Mouse (Mus musculus) midbrain, embryonic 10.5 days (tissue): ENCODE data around the gene Ucp3. TPM values are rescaled to one million over a fixed set of nuclear protein-coding genes. Genes with fewer than 3 reads are reported as not detected.
A peak's percentile ranks its signal among the peaks of the same experiment; 100 is the strongest.

Experiments
- DNase-seq: peaks from one replicate; pipeline ENCODE4 v3.0.0-alpha.2; 2017; ENCODE audit warnings: low spot score
- H3K27ac ChIP-seq: fragments of 300-500 bp; sonication (generic); replicated peaks from 2 replicates; pipeline ENCODE4 v1.5.1; 2016; ENCODE audit warnings: mild to moderate bottlenecking
- H3K27me3 ChIP-seq: fragments of 300-500 bp; sonication (generic); 2 replicates; pipeline ENCODE4 v1.6.1; 2016; ENCODE audit warnings: low read depth, mild to moderate bottlenecking; ENCODE audit not compliant: poor library complexity, severe bottlenecking
- H3K36me3 ChIP-seq: fragments of 300-500 bp; sonication (generic); 2 replicates; pipeline ENCODE4 v1.6.1; 2016; ENCODE audit warnings: mild to moderate bottlenecking, moderate library complexity
- H3K4me1 ChIP-seq: fragments of 300-500 bp; sonication (generic); 2 replicates; pipeline ENCODE4 v1.6.1; 2016
- H3K4me3 ChIP-seq: fragments of 300-500 bp; sonication (generic); 2 replicates; pipeline ENCODE4 v1.5.1; 2016; ENCODE audit warnings: mild to moderate bottlenecking, moderate library complexity
- H3K9me3 ChIP-seq: fragments of 300-500 bp; sonication (generic); replicated peaks from 2 replicates; pipeline ENCODE4 v1.6.1; 2016; ENCODE audit warnings: mild to moderate bottlenecking
- WGBS: fragments of 180-500 bp; shearing (Covaris S2); methylation state at CpG from one replicate; pipeline ENCODE4 v1.1.7; 2016; 5-methylcytosine and 5-hydroxymethylcytosine counted together
- polyA plus RNA-seq: library from polyadenylated mRNA; unstranded; fragments of >200 nt; fragmentation: Nextera tagmentation; extraction: Ambion mirVana; gene quantifications from 2 replicates; pipeline ENCODE4 v1.2.1, GENCODE M21; 2016

Gene Ucp3
- polyA plus RNA-seq, 1 experiment from 2014 or later: not detected

GRCm38 (mm10) chr7:100496371-100496770 is 23.6 kb downstream of the Ucp3 start:
- no peak overlapping the region for H3K4me3 ChIP-seq
- H3K4me1 ChIP-seq: peaks cover 56% of the 10 kb centered on the region
- no peaks in the 10 kb centered on the region for H3K9me3 ChIP-seq
- DNase-seq: no peak
- H3K27ac ChIP-seq: peak overlapping the region; percentile 70; the same call in 1 of the 2 replicates
- peaks cover 29% of the 10 kb centered on the region for H3K27me3 ChIP-seq
- peaks cover 35% of the 10 kb centered on the region for H3K36me3 ChIP-seq
- WGBS: 85% methylated on average over 6 of the region's 6 CpGs

- no peak for DNase-seq
- Histone ChIP-seq H3K36me3 (peaks cover 35% of the 10 kb centered on the region), H3K27ac (0 out of 2 replicates have a peak overlapping the region, but pooled peaks have one; percentile 70), H3K4me3 (no peak overlapping the region), H3K27me3 (peaks cover 26% of the 10 kb centered on the region), H3K9me3 (no peaks in the 10 kb centered on the region), H3K4me1 (peaks cover 56% of the 10 kb centered on the region)
- 96% methylated on average over 9 of the region's 9 CpGs for WGBS
Observed at GRCm38 (mm10) chr7:100496791-100497190, 24.0 kb downstream of the Ucp3 start.

GRCm38 (mm10) chr7:100497402-100497801 is 24.6 kb downstream of the Ucp3 start:
- DNase-seq: no peak
- WGBS: 84% methylated on average over 4 of the region's 4 CpGs
- peaks cover 54% of the 10 kb centered on the region for H3K4me1 ChIP-seq
- H3K27me3 ChIP-seq: peaks cover 20% of the 10 kb centered on the region
- H3K27ac ChIP-seq: no peak overlapping the region
- no peak overlapping the region for H3K4me3 ChIP-seq
- no peaks in the 10 kb centered on the region for H3K9me3 ChIP-seq
- peaks cover 35% of the 10 kb centered on the region for H3K36me3 ChIP-seq

- no peak for DNase-seq
- H3K9me3 ChIP-seq: no peaks in the 10 kb centered on the region
- H3K4me1 ChIP-seq: peaks cover 48% of the 10 kb centered on the region
- WGBS: 95% methylated on average over 13 of the region's 13 CpGs
- peaks cover 35% of the 10 kb centered on the region for H3K36me3 ChIP-seq
- no peak overlapping the region for H3K27ac ChIP-seq
- peaks cover 15% of the 10 kb centered on the region for H3K27me3 ChIP-seq
- H3K4me3 ChIP-seq: no peak overlapping the region
Observed at GRCm38 (mm10) chr7:100497982-100498381, 25.2 kb downstream of the Ucp3 start.

GRCm38 (mm10) chr7:100499465-100499864 is 26.7 kb downstream of the Ucp3 start:
- H3K9me3 ChIP-seq: no peaks in the 10 kb centered on the region
- peaks cover 33% of the 10 kb centered on the region for H3K4me1 ChIP-seq
- DNase-seq: no peak
- H3K27ac ChIP-seq: no peak overlapping the region
- H3K4me3 ChIP-seq: no peak overlapping the region
- peaks cover 35% of the 10 kb centered on the region for H3K36me3 ChIP-seq
- peaks cover 2% of the 10 kb centered on the region for H3K27me3 ChIP-seq

GRCm38 (mm10) chr7:100500276-100500977 is 27.6 kb downstream of the Ucp3 start:
- no peaks in the 10 kb centered on the region for H3K9me3 ChIP-seq
- 0 out of 2 replicates have a peak overlapping the region, but pooled peaks have one; percentile 14 for H3K27ac ChIP-seq
- peaks cover 35% of the 10 kb centered on the region for H3K36me3 ChIP-seq
- 77% methylated on average over 16 of the region's 16 CpGs for whole genome bisulfite sequencing
- H3K27me3 ChIP-seq: no peaks in the 10 kb centered on the region
- no peak overlapping the region for H3K4me3 ChIP-seq
- DNase-seq: no peak
- H3K4me1 ChIP-seq: peaks cover 24% of the 10 kb centered on the region

- Histone ChIP-seq H3K4me3 (no peak overlapping the region), H3K9me3 (no peaks in the 10 kb centered on the region), H3K27ac (no peak overlapping the region), H3K36me3 (peaks cover 35% of the 10 kb centered on the region), H3K4me1 (peaks cover 16% of the 10 kb centered on the region), H3K27me3 (no peaks in the 10 kb centered on the region)
- DNase-seq: no peak
- 76% methylated on average over 6 of the region's 6 CpGs for WGBS
Observed at GRCm38 (mm10) chr7:100501027-100501843, 28.4 kb downstream of the Ucp3 start.

- no peaks in the 10 kb centered on the region for H3K9me3 ChIP-seq
Observed at GRCm38 (mm10) chr7:100501844-100502373, 29.1 kb downstream of the Ucp3 start.

GRCm38 (mm10) chr7:100502374-100502922 is 29.7 kb downstream of the Ucp3 start:
- Histone ChIP-seq H3K27ac (no peak overlapping the region), H3K27me3 (no peaks in the 10 kb centered on the region), H3K4me1 (0 out of 2 replicates have a peak, but pooled peaks cover 7% of the 10 kb centered on the region), H3K9me3 (no peaks in the 10 kb centered on the region), H3K4me3 (no peak overlapping the region), H3K36me3 (peaks cover 25% of the 10 kb centered on the region)
- no peak for DNase-seq
- WGBS: 87% methylated on average over 7 of the region's 7 CpGs

More at GRCm38 (mm10) chr7:100501844-100502373, 29.1 kb downstream of the Ucp3 start:
- WGBS: 66% methylated on average over 2 of the region's 2 CpGs
- H3K4me1 ChIP-seq: 0 out of 2 replicates have a peak, but pooled peaks cover 9% of the 10 kb centered on the region
- no peak for DNase-seq
- H3K4me3 ChIP-seq: no peak overlapping the region
- H3K27me3 ChIP-seq: no peaks in the 10 kb centered on the region
- H3K36me3 ChIP-seq: peaks cover 30% of the 10 kb centered on the region
- H3K27ac ChIP-seq: no peak overlapping the region

- Histone ChIP-seq H3K36me3 (peaks cover 18% of the 10 kb centered on the region), H3K27me3 (no peaks in the 10 kb centered on the region), H3K9me3 (no peaks in the 10 kb centered on the region), H3K27ac (0 out of 2 replicates have a peak overlapping the region, but pooled peaks have one; percentile 13), H3K4me3 (no peak overlapping the region), H3K4me1 (0 out of 2 replicates have a peak, but pooled peaks cover 7% of the 10 kb centered on the region)
- DNase-seq: no peak
- WGBS: 91% methylated on average over 5 of the region's 5 CpGs
Observed at GRCm38 (mm10) chr7:100503076-100503475, 30.3 kb downstream of the Ucp3 start.

GRCm38 (mm10) chr7:100504740-100505487 is 32.1 kb downstream of the Ucp3 start:
- no peak for DNase-seq
- no peak overlapping the region for H3K4me3 ChIP-seq
- H3K36me3 ChIP-seq: 0 out of 2 replicates have a peak, but pooled peaks cover 1% of the 10 kb centered on the region
- no peaks in the 10 kb centered on the region for H3K9me3 ChIP-seq
- no peaks in the 10 kb centered on the region for H3K27me3 ChIP-seq
- H3K4me1 ChIP-seq: 0 out of 2 replicates have a peak, but pooled peaks cover 7% of the 10 kb centered on the region
- WGBS: 85% methylated on average over 13 of the region's 13 CpGs
- no peak overlapping the region for H3K27ac ChIP-seq

GRCm38 (mm10) chr7:100506494-100506893 is 33.7 kb downstream of the Ucp3 start:
- DNase-seq: no peak
- no peaks in the 10 kb centered on the region for H3K36me3 ChIP-seq
- no peak overlapping the region for H3K27ac ChIP-seq
- H3K4me1 ChIP-seq: no peaks in the 10 kb centered on the region
- no peaks in the 10 kb centered on the region for H3K27me3 ChIP-seq
- 88% methylated on average over 4 of the region's 4 CpGs for WGBS
- H3K4me3 ChIP-seq: no peak overlapping the region
- H3K9me3 ChIP-seq: no peaks in the 10 kb centered on the region
